Mouse (Mus musculus): ENCODE results near the gene Igsf6.
A peak's percentile ranks its signal among the peaks of the same experiment; 100 is the strongest.

Gene Igsf6

GRCm38 (mm10) chr7:121074281-121074680 is at the start of gene Igsf6:
Gene Igsf6, minus strand, starts transcription at chr7:121074572.
- no peak for DNase-seq

GRCm38 (mm10) chr7:121120143-121120818 is 45.9 kb upstream of the Igsf6 start:
- peak; percentile 90 for DNase-seq

- no peak for DNase-seq
Measured at GRCm38 (mm10) chr7:121111762-121112161, 37.4 kb upstream of the Igsf6 start.

GRCm38 (mm10) chr7:121111321-121111720 is 36.9 kb upstream of the Igsf6 start:
- DNase-seq: no peak

GRCm38 (mm10) chr7:121107851-121108250 is 33.5 kb upstream of the Igsf6 start:
- DNase-seq: no peak

GRCm38 (mm10) chr7:121098614-121099389 is 24.4 kb upstream of the Igsf6 start:
- no peak for DNase-seq

GRCm38 (mm10) chr7:121093026-121093425 is 18.7 kb upstream of the Igsf6 start:
- no peak for DNase-seq

- DNase-seq: no peak
Measured at GRCm38 (mm10) chr7:121090748-121091147, 16.4 kb upstream of the Igsf6 start.

GRCm38 (mm10) chr7:121088745-121089144 is 14.4 kb upstream of the Igsf6 start:
- no peak for DNase-seq

- peak; percentile 24 to 35 for DNase-seq
Measured at GRCm38 (mm10) chr7:121085500-121085899, 11.1 kb upstream of the Igsf6 start.

- no peak for DNase-seq
Measured at GRCm38 (mm10) chr7:121084840-121085453, 10.6 kb upstream of the Igsf6 start.

- no peak for DNase-seq
Measured at GRCm38 (mm10) chr7:121082949-121083513, 8.7 kb upstream of the Igsf6 start.

GRCm38 (mm10) chr7:121081816-121082215 is 7.4 kb upstream of the Igsf6 start:
- DNase-seq: no peak

GRCm38 (mm10) chr7:121081350-121081749 is 7.0 kb upstream of the Igsf6 start, which contains the start of gene Otoa:
Gene Otoa, plus strand, starts transcription at chr7:121081650.
- no peak for DNase-seq

GRCm38 (mm10) chr7:121077829-121078228 is 3.5 kb upstream of the Igsf6 start:
- peak; percentile 64 to 73 for DNase-seq

- DNase-seq: no peak
Measured at GRCm38 (mm10) chr7:121077311-121077710, 2.9 kb upstream of the Igsf6 start.

GRCm38 (mm10) chr7:121075416-121075815 is 1.0 kb upstream of the Igsf6 start:
- DNase-seq: no peak

- no peak for DNase-seq
Measured at GRCm38 (mm10) chr7:121074801-121075400, 529 bp upstream of the Igsf6 start.

- no peak for DNase-seq
Measured at GRCm38 (mm10) chr7:121072506-121072905, 1.9 kb downstream of the Igsf6 start.

GRCm38 (mm10) chr7:121071276-121071675 is 3.1 kb downstream of the Igsf6 start:
- DNase-seq: no peak

- peak in 1 of 2 experiments; percentile 30 for DNase-seq
Measured at GRCm38 (mm10) chr7:121064309-121064708, 10.1 kb downstream of the Igsf6 start.

GRCm38 (mm10) chr7:121059477-121060218 is 14.7 kb downstream of the Igsf6 start:
- no peak for DNase-seq
